21 mouse cellular contexts compared by ENCODE assay signal in the genomic region with DNA sequence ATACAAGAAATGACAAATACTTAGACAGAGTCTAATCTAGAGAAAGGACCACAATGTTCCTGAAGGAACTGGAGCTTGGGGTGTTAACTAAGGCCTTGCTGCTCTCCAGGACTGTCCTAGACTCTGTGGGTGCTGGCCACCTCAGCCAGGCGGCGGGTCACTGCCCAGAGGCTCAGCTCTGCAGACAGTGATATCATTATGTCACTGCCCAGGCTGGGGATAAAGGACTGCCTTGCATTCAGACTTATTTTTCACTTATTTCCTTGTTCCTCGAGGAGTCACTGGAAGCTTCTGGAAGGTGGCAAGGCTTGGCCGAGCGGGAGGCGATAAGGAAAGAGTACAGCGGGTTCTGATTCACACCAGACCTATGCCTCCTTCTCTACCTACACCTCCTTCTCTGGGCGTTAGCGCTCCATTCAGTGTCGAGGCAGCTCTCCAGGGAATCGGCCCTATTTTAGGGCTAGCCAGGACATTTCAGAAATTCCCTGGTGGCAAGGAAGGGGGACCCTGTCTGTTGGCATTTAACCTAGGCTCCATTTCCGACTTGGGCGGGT.
"Had no signal": no experiment of that assay in that cellular context is flagged by ENCODE, and none has a peak within 500 bp of the region (broad histone marks: within the 10 kb centered on the region; RNA-seq: fewer than 3 reads in every experiment).

No protein-coding gene starts in this region.

- DNase-seq: kidney, adult 18-20 months; kidney, postnatal 25 days; left cerebral cortex, postnatal 4 days; liver; lung, adult 18-20 months; lung, postnatal 10 days; lung, postnatal 36 days; spleen, adult 18-20 months; thymus, adult 18-20 months; thymus, postnatal 36 days had no signal

- H3K4me2 ChIP-seq: limb, embryonic 13.5 days; liver, embryonic 12.5 days; liver, embryonic 15.5 days; lung, embryonic 15.5 days; midbrain, embryonic 13.5 days; stomach, embryonic 15.5 days had no signal

- H3K27ac ChIP-seq: kidney, postnatal 0 days; limb, embryonic 13.5 days; liver, embryonic 12.5 days; liver, embryonic 15.5 days; lung, embryonic 15.5 days; midbrain, embryonic 13.5 days; stomach, embryonic 15.5 days had no signal

- H3K9ac ChIP-seq: limb, embryonic 13.5 days; liver, embryonic 12.5 days; liver, embryonic 15.5 days; lung, embryonic 15.5 days; midbrain, embryonic 13.5 days; stomach, embryonic 15.5 days had no signal

- H3K36me3 ChIP-seq: limb, embryonic 13.5 days; liver, embryonic 12.5 days; liver, embryonic 15.5 days; lung, embryonic 15.5 days; midbrain, embryonic 10.5 days; midbrain, embryonic 13.5 days; stomach, embryonic 15.5 days had no signal

- H3K27me3 ChIP-seq: limb, embryonic 13.5 days; liver, embryonic 12.5 days; liver, embryonic 15.5 days; lung, embryonic 15.5 days; megakaryocyte, embryonic 14.5 days; midbrain, embryonic 13.5 days; stomach, embryonic 15.5 days had no signal

- H3K4me3 ChIP-seq: limb, embryonic 13.5 days; liver, embryonic 12.5 days; liver, embryonic 15.5 days; lung, embryonic 15.5 days; megakaryocyte, embryonic 14.5 days; midbrain, embryonic 10.5 days; midbrain, embryonic 13.5 days; stomach, embryonic 15.5 days had no signal

- ATAC-seq: inflammation-experienced regulatory T-cells, adult 6 months; liver, embryonic 12.5 days; midbrain, embryonic 13.5 days; midbrain, embryonic 16.5 days had no signal

- H3K9me3 ChIP-seq: limb, embryonic 13.5 days; liver, embryonic 12.5 days; liver, embryonic 15.5 days; lung, embryonic 15.5 days; midbrain, embryonic 13.5 days; stomach, embryonic 15.5 days had no signal
